Mouse (Mus musculus) bone marrow, adult 2 months (tissue): ENCODE measurements around the gene Mrpl45.

Experiments
- CTCF ChIP-seq: fragments of 200-500 bp; IDR thresholded peaks from 2 replicates; pipeline ENCODE4 v1.5.1; 2011; ENCODE audit warnings: low read length, control low read depth; ENCODE audit not compliant: control insufficient read depth, insufficient read depth
- POLR2A ChIP-seq: fragments of 200-500 bp; IDR thresholded peaks from 2 replicates; pipeline ENCODE4 v1.6.1; 2011; ENCODE audit warnings: low read depth, mild to moderate bottlenecking, control low read depth, low read length, borderline replicate concordance; ENCODE audit not compliant: control insufficient read depth

GRCm38 (mm10) chr11:97352935-97353597 lies 37.5 kb downstream of the Mrpl45 start:
- no peak for TF ChIP-seq CTCF
- no peak for TF ChIP-seq POLR2A
